Mouse (Mus musculus) brain, embryonic 14.5 days (tissue): ENCODE measurements around the gene Gm45783.

Source experiments
- CTCF ChIP-seq: fragments of 200-500 bp; IDR thresholded peaks from 2 replicates; pipeline ENCODE4 v1.5.1; 2012; ENCODE audit warnings: inconsistent platforms, mild to moderate bottlenecking, moderate library complexity, borderline replicate concordance; ENCODE audit not compliant: insufficient read depth, insufficient read length; ENCODE audit errors: extremely low read depth
- POLR2A ChIP-seq: fragments of 200-500 bp; IDR thresholded peaks from 2 replicates; pipeline ENCODE4 v1.6.1; 2012; ENCODE audit warnings: mild to moderate bottlenecking, inconsistent platforms, borderline replicate concordance; ENCODE audit not compliant: poor library complexity, insufficient read depth, insufficient read length, severe bottlenecking; ENCODE audit errors: extremely low read depth

GRCm38 (mm10) chr7:7295595-7295994 is 78.8 kb downstream of the Gm45783 start:
- TF ChIP-seq CTCF (peak; percentile 41; the same call in 1 of the 2 replicates), POLR2A (no peak)
